Mouse (Mus musculus) small intestine, adult 2 months (tissue): ENCODE data around the gene Vmn1r130. TPM values are rescaled to one million over a fixed set of nuclear protein-coding genes. Genes with fewer than 3 reads are reported as not detected.
"Not testable (repeated sequence)": the region's sequence is repeated elsewhere in the genome, so short reads cannot be mapped to it uniquely, and the experiment has no call there.

Experiments
- H3K27ac ChIP-seq: fragments of 200-500 bp; 2 replicates; pipeline ENCODE4 v1.5.1; 2012; ENCODE audit warnings: low read depth, low read length, control low read depth, inconsistent platforms; ENCODE audit not compliant: insufficient read depth
- H3K27me3 ChIP-seq: fragments of 200-500 bp; 2 replicates; pipeline ENCODE4 v1.6.1; 2012; ENCODE audit warnings: mild to moderate bottlenecking, moderate library complexity, low read length, inconsistent platforms; ENCODE audit not compliant: control insufficient read depth, insufficient read depth
- H3K36me3 ChIP-seq: fragments of 200-500 bp; 2 replicates; pipeline ENCODE4 v1.6.1; 2012; ENCODE audit warnings: mild to moderate bottlenecking, low read length, control low read depth, inconsistent platforms; ENCODE audit not compliant: control insufficient read depth, insufficient read depth
- H3K4me1 ChIP-seq: fragments of 200-500 bp; 2 replicates; pipeline ENCODE4 v1.6.1; 2012; ENCODE audit warnings: low read length, inconsistent platforms, mixed read lengths; ENCODE audit not compliant: control insufficient read depth, insufficient read depth, insufficient read length
- H3K4me3 ChIP-seq: fragments of 200-500 bp; 2 replicates; pipeline ENCODE4 v1.5.1; 2012; ENCODE audit warnings: low read depth, mild to moderate bottlenecking, control low read depth, inconsistent platforms, low read length, moderate library complexity
- WGBS: fragments of 180-500 bp; shearing (Covaris S2); methylation state at CpG from one replicate; pipeline ENCODE4 v1.1.7; 2018; 5-methylcytosine and 5-hydroxymethylcytosine counted together
- polyA plus RNA-seq: library from polyadenylated mRNA; depleted of rRNA; stranded (reverse); fragments of >200 nt; gene quantifications from 2 replicates; pipeline ENCODE4 v1.2.3, GENCODE M21; 2012; rRNA removed

The Vmn1r130 gene
- polyA plus RNA-seq, result not detected in 2 replicates

DNA sequence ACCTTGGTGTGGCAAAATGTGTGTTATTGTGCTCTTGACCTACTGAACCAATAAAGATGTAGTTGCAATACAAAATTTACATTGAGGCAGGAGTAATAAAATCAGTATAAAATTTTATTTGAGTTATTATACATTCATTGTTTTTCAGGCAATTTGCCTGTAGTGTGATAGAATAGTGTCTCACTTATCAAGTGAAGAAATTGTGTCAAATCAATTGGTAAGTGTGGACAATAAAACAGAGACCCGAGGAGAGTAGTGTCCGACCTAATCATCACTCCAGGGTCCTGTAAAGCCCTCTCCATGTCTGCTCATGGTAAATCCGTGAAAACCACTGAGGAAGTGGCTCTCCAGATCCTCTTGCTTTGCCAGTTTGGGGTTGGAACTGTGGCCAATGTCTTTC, at the start of gene Vmn1r130:
Vmn1r130 (plus strand) TSS at position 301 of the 400 bp plus-strand sequence.
- H3K36me3 ChIP-seq, H3K4me3 ChIP-seq, H3K27ac ChIP-seq, H3K27me3 ChIP-seq, H3K4me1 ChIP-seq: not testable (repeated sequence)
- WGBS, result no CpG with 5 or more reads among the region's 3 CpGs

DNA sequence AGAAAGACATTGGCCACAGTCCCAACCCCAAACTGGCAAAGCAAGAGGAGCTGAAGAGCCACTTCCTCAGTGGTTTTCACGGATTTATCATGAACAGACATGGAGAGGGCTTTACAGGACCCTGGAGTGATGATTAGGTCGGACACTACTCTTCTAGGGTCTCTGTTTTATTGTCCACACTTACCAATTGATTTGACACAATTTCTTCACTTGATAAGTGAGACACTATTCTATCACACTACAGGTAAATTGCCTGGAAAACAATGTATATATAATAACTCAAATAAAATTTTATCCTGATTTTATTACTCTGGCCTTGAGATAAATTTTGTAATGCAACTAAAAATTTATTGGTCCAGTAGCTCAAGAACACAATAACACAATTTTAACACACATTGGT, 34.4 kb downstream of the Vmn1r130 start, which contains the start of gene Vmn1r131:
Vmn1r131 (minus strand) TSS at position 101 of the 400 bp plus-strand sequence.
- not testable (repeated sequence) for H3K27me3 ChIP-seq, H3K4me3 ChIP-seq, H3K36me3 ChIP-seq, H3K27ac ChIP-seq, H3K4me1 ChIP-seq
- WGBS, result no CpG with 5 or more reads among the region's 2 CpGs

Other genes starting within 250 kb of the Vmn1r130 start
- gene Vmn1r125, start 239.6 kb upstream of the Vmn1r130 start, polyA plus RNA-seq, result not detected in 2 replicates
- gene Vmn1r126, start 210.3 kb upstream of the Vmn1r130 start, polyA plus RNA-seq, result not detected in 2 replicates
- gene Vmn1r127, start 191.9 kb upstream of the Vmn1r130 start, polyA plus RNA-seq, result not detected in 2 replicates
- not detected in 2 replicates for gene Vmn1r128, start 162.4 kb upstream of the Vmn1r130 start, polyA plus RNA-seq
- gene Vmn1r129, start 150.5 kb upstream of the Vmn1r130 start, polyA plus RNA-seq, result not detected in 2 replicates
- not detected in 2 replicates for gene Gm6882, start 79.0 kb upstream of the Vmn1r130 start, polyA plus RNA-seq
- gene Vmn1r131, start 34.3 kb downstream of the Vmn1r130 start, polyA plus RNA-seq, result not detected in 2 replicates
- not detected in 2 replicates for gene Vmn1r132, start 102.3 kb downstream of the Vmn1r130 start, polyA plus RNA-seq
- not detected in 2 replicates for gene Gm4175, start 249.7 kb downstream of the Vmn1r130 start, polyA plus RNA-seq